Mouse (Mus musculus) liver, postnatal 0 days (tissue): Measurements from ENCODE around the gene Bscl2. TPM values are rescaled to one million over a fixed set of nuclear protein-coding genes. Genes with fewer than 3 reads are reported as not detected.
A peak's percentile ranks its signal among the peaks of the same experiment; 100 is the strongest.

Experiments
- ATAC-seq: fragments of 200-750 bp; cut with Nextera tagmentation; 2 replicates; pipeline ENCODE4 v1.8.0; 2017; ENCODE audit warnings: mild to moderate bottlenecking, moderate library complexity
- DNase-seq: peaks from one replicate; pipeline ENCODE4 v3.0.0-alpha.2; 2016
- H3K27ac ChIP-seq: fragments of 300-500 bp; sonication (generic); 2 replicates; pipeline ENCODE4 v1.5.1; 2014; ENCODE audit warnings: antibody characterized with exemption, moderate library complexity, mild to moderate bottlenecking, low read depth
- H3K27me3 ChIP-seq: fragments of 300-500 bp; sonication (generic); 2 replicates; pipeline ENCODE4 v1.6.1; 2014; ENCODE audit warnings: low read length, control low read depth, mixed read lengths; ENCODE audit not compliant: insufficient read depth
- H3K36me3 ChIP-seq: fragments of 300-500 bp; sonication (generic); replicated peaks from 2 replicates; pipeline ENCODE4 v1.6.1; 2014; ENCODE audit warnings: mild to moderate bottlenecking, control low read depth, low read length, moderate library complexity, mixed read lengths; ENCODE audit not compliant: insufficient read depth
- H3K4me1 ChIP-seq: fragments of 300-500 bp; sonication (generic); 2 replicates; pipeline ENCODE4 v1.6.1; 2014; ENCODE audit warnings: antibody characterized with exemption, mild to moderate bottlenecking, control low read depth; ENCODE audit not compliant: insufficient read depth
- H3K4me2 ChIP-seq: fragments of 300-500 bp; sonication (generic); 2 replicates; pipeline ENCODE4 v1.6.1; 2014; ENCODE audit warnings: low read depth, mild to moderate bottlenecking, low read length, moderate library complexity, mixed read lengths
- H3K4me3 ChIP-seq: fragments of 300-500 bp; sonication (generic); 2 replicates; pipeline ENCODE4 v1.5.1; 2014; ENCODE audit warnings: low read depth, low read length
- H3K9ac ChIP-seq: fragments of 300-500 bp; sonication (generic); replicated peaks from 2 replicates; pipeline ENCODE4 v1.6.1; 2014; ENCODE audit warnings: mild to moderate bottlenecking, moderate library complexity
- H3K9me3 ChIP-seq: fragments of 300-500 bp; sonication (generic); 2 replicates; pipeline ENCODE4 v1.6.1; 2016; ENCODE audit warnings: mild to moderate bottlenecking, control low read depth, low read length, mixed read lengths
- CTCF ChIP-seq: sonication (generic); IDR thresholded peaks from 2 replicates; pipeline ENCODE4 v1.5.1; 2016; ENCODE audit warnings: antibody characterized with exemption, low read depth
- EP300 ChIP-seq: IDR thresholded peaks from 2 replicates; pipeline ENCODE4 v1.6.1; 2016; ENCODE audit warnings: antibody characterized with exemption, low read depth, mild to moderate bottlenecking
- whole genome bisulfite sequencing: fragments of 180-500 bp; shearing (Covaris S2); extraction: QIAGEN DNeasy Blood & Tissue Kit; methylation state at CpG from one replicate; pipeline ENCODE4 v1.1.7; 2014; ENCODE audit not compliant: insufficient replicate concordance; 5-methylcytosine and 5-hydroxymethylcytosine counted together
- microRNA-seq: library from miRNA; unstranded; fragments of <30 nt; microRNA quantifications from one replicate; pipeline ENCODE4, GENCODE M21; 2016
- polyA plus RNA-seq: library from polyadenylated mRNA; unstranded; fragments of >200 nt; fragmentation: Nextera tagmentation; extraction: Ambion mirVana; gene quantifications from 2 replicates; pipeline ENCODE4 v1.2.1, GENCODE M21; 2015

Bscl2 gene
- polyA plus RNA-seq, 1 experiment from 2014 or later: 32.7 TPM

DNA sequence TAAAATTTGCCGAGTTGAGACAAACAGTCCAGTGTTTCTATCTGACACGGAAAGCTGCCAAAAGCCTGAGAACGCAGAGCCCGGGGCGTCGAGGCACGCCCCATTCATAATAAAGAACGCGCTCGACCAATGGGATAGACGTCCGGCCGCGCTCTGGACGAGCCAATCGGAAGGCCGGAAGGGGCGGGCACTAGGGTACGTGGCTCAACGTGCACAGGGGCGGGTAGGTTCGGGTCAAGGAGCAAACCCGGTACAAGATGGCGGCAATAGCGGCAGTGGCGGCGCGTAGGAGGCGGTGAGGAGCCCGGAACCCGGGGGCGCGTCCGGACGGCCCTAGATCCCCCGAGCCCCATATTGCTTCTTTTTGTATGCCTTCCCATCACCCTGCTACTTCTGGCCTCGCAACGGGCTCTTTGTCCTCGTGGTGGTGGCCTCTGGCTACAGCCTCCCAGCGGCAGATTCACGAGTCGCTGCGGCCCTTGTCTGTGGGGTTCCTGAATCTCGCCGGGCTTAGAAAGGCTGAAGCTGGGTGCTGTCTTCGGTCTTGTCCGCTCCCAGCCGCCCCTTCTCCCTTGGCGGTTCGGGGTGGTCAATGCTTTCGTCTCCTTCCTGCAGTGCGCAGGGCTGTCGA is 60.7 kb downstream of the Bscl2 start, which contains the start of gene Ganab:
TSS of gene Ganab (plus strand) at position 207 of the 631 bp plus-strand sequence.
- Histone ChIP-seq H3K9me3 (no peaks in the 10 kb centered on the region), H3K36me3 (peaks cover 12% of the 10 kb centered on the region), H3K4me2 (peak within 1 kb of the TSS; percentile 94), H3K4me3 (peak within 1 kb of the TSS; percentile 98), H3K27ac (peak within 1 kb of the TSS; percentile 97), H3K9ac (peak within 1 kb of the TSS; percentile 97), H3K4me1 (peaks cover 41% of the 10 kb centered on the region), H3K27me3 (no peaks in the 10 kb centered on the region)
- WGBS: under 1% methylated on average over 53 of the region's 53 CpGs
- DNase-seq (peak; percentile 98), ATAC-seq (peak; percentile 99)
- TF ChIP-seq CTCF: peak; percentile 32
- 0 out of 2 replicates have a peak, but pooled peaks have one; percentile 37 for TF ChIP-seq EP300

Small RNA genes within 50 kb of the gene (microRNA-seq; reads per million reads assigned to microRNA genes)
- not detected for gene Mir5136

Other genes starting within 250 kb of the Bscl2 start
- gene Slc22a8, start 246.2 kb upstream of the Bscl2 start, polyA plus RNA-seq: 0.27 TPM in 2 replicates
- not detected in 2 replicates for gene Slc22a6, start 219.4 kb upstream of the Bscl2 start, polyA plus RNA-seq
- not detected in 2 replicates for gene Chrm1, start 173.7 kb upstream of the Bscl2 start, polyA plus RNA-seq
- 64.4 and 68.0 TPM in 2 replicates for gene Slc3a2, start 114.1 kb upstream of the Bscl2 start, polyA plus RNA-seq
- gene Wdr74, start 101.6 kb upstream of the Bscl2 start, polyA plus RNA-seq: 36.0 and 36.8 TPM in 2 replicates
- gene 1700092M07Rik, start 96.7 kb upstream of the Bscl2 start, polyA plus RNA-seq: 0.31 and 0.43 TPM in 2 replicates
- 36.3 and 37.5 TPM in 2 replicates for gene Stx5a, start 96.1 kb upstream of the Bscl2 start, polyA plus RNA-seq
- 47.9 and 49.9 TPM in 2 replicates for gene Nxf1, start 80.4 kb upstream of the Bscl2 start, polyA plus RNA-seq
- 56.0 and 59.1 TPM in 2 replicates for gene Tmem223, start 66.5 kb upstream of the Bscl2 start, polyA plus RNA-seq
- gene Tmem179b, start 63.0 kb upstream of the Bscl2 start, polyA plus RNA-seq: 76.3 and 80.3 TPM in 2 replicates
- gene Taf6l, start 51.0 kb upstream of the Bscl2 start, polyA plus RNA-seq: 6.6 and 7.9 TPM in 2 replicates
- 61.7 and 63.3 TPM in 2 replicates for gene Polr2g, start 38.9 kb upstream of the Bscl2 start, polyA plus RNA-seq
- gene Zbtb3, start 34.9 kb upstream of the Bscl2 start, polyA plus RNA-seq: 0.82 and 0.91 TPM in 2 replicates
- gene Ttc9c, start 18.1 kb upstream of the Bscl2 start, polyA plus RNA-seq: 9.8 and 12.5 TPM in 2 replicates
- 2.1 and 2.3 TPM in 2 replicates for gene Hnrnpul2, start 17.5 kb upstream of the Bscl2 start, polyA plus RNA-seq
- gene AC129217.1, start 7.7 kb upstream of the Bscl2 start, polyA plus RNA-seq: not detected in 2 replicates
- 0.08 and 0.23 TPM in 2 replicates for gene Gng3, start 1.7 kb downstream of the Bscl2 start, polyA plus RNA-seq
- gene Lrrn4cl, start 13.3 kb downstream of the Bscl2 start, polyA plus RNA-seq: 0.24 and 0.26 TPM in 2 replicates
- gene Ubxn1, start 34.0 kb downstream of the Bscl2 start, polyA plus RNA-seq: 147 TPM in 2 replicates
- 48.6 and 52.6 TPM in 2 replicates for gene Uqcc3, start 43.5 kb downstream of the Bscl2 start, polyA plus RNA-seq
- 27.5 and 31.3 TPM in 2 replicates for gene Lbhd1, start 46.3 kb downstream of the Bscl2 start, polyA plus RNA-seq
- gene Gm49403, start 46.5 kb downstream of the Bscl2 start, polyA plus RNA-seq: not detected in 2 replicates
- 30.5 and 32.5 TPM in 2 replicates for gene 1810009A15Rik, start 51.4 kb downstream of the Bscl2 start, polyA plus RNA-seq
- not detected in 2 replicates for gene Gm49416, start 51.5 kb downstream of the Bscl2 start, polyA plus RNA-seq
- gene Ints5, start 55.5 kb downstream of the Bscl2 start, polyA plus RNA-seq: 11.4 and 12.1 TPM in 2 replicates
- gene Ganab, start 60.6 kb downstream of the Bscl2 start, polyA plus RNA-seq: 29.4 and 32.4 TPM in 2 replicates
- gene B3gat3, start 82.9 kb downstream of the Bscl2 start, polyA plus RNA-seq: 20.2 and 22.3 TPM in 2 replicates
- gene Rom1, start 91.9 kb downstream of the Bscl2 start, polyA plus RNA-seq: 2.0 and 2.5 TPM in 2 replicates
- gene Eml3, start 92.1 kb downstream of the Bscl2 start, polyA plus RNA-seq: 8.0 and 9.5 TPM in 2 replicates
- 43.0 and 45.7 TPM in 2 replicates for gene Mta2, start 104.4 kb downstream of the Bscl2 start, polyA plus RNA-seq
- 9.0 and 10.7 TPM in 2 replicates for gene Tut1, start 116.4 kb downstream of the Bscl2 start, polyA plus RNA-seq
- gene Eef1g, start 129.6 kb downstream of the Bscl2 start, polyA plus RNA-seq: 129 and 134 TPM in 2 replicates
- gene Ahnak, start 151.8 kb downstream of the Bscl2 start, polyA plus RNA-seq: 3.5 and 4.0 TPM in 2 replicates